Mouse (Mus musculus) induced T-regulatory cell, adult 2 months (primary cell): ENCODE data around the gene Acaca.

Experiments used
- DNase-seq: peaks from one replicate; pipeline ENCODE4 v3.0.0-alpha.2; 2012; ENCODE audit warnings: low read depth

The Acaca gene

GRCm38 (mm10) chr11:84393571-84393970 is 264.1 kb downstream of the Acaca start:
- no peak for DNase-seq

GRCm38 (mm10) chr11:84395010-84395409 is 265.5 kb downstream of the Acaca start:
- no peak for DNase-seq

GRCm38 (mm10) chr11:84406733-84407132 is 277.3 kb downstream of the Acaca start:
- no peak for DNase-seq

GRCm38 (mm10) chr11:84410383-84410782 is 280.9 kb downstream of the Acaca start:
- DNase-seq: no peak

GRCm38 (mm10) chr11:84410879-84411641 is 281.6 kb downstream of the Acaca start:
- no peak for DNase-seq

GRCm38 (mm10) chr11:84411642-84412018 is 282.2 kb downstream of the Acaca start:
- no peak for DNase-seq

- no peak for DNase-seq
Measured at GRCm38 (mm10) chr11:84412201-84412934, 282.9 kb downstream of the Acaca start.

- DNase-seq: no peak
Measured at GRCm38 (mm10) chr11:84413111-84413510, 283.6 kb downstream of the Acaca start.

- no peak for DNase-seq
Measured at GRCm38 (mm10) chr11:84420779-84421178, 291.3 kb downstream of the Acaca start.

- DNase-seq: no peak
Measured at GRCm38 (mm10) chr11:84425736-84426632, 296.5 kb downstream of the Acaca start.

- no peak for DNase-seq
Measured at GRCm38 (mm10) chr11:84426633-84426998, 297.1 kb downstream of the Acaca start.

GRCm38 (mm10) chr11:84429581-84429980 is 300.1 kb downstream of the Acaca start:
- DNase-seq: peak; percentile 69

GRCm38 (mm10) chr11:84430336-84430735 is 300.9 kb downstream of the Acaca start:
- DNase-seq: no peak

- DNase-seq: no peak
Measured at GRCm38 (mm10) chr11:84434879-84435278, 305.4 kb downstream of the Acaca start.

- DNase-seq: no peak
Measured at GRCm38 (mm10) chr11:84440402-84440801, 310.9 kb downstream of the Acaca start.

GRCm38 (mm10) chr11:84442554-84443331 is 313.3 kb downstream of the Acaca start:
- DNase-seq: no peak
